Mouse (Mus musculus): Measurements from ENCODE around the gene Spata6. TPM values are rescaled to one million over a fixed set of nuclear protein-coding genes. Genes with fewer than 3 reads are reported as not detected.
A peak's percentile ranks its signal among the peaks of the same experiment; 100 is the strongest.

Spata6 gene
- polyA plus RNA-seq, 1 experiment from 2014 or later: 16.7 TPM

DNA sequence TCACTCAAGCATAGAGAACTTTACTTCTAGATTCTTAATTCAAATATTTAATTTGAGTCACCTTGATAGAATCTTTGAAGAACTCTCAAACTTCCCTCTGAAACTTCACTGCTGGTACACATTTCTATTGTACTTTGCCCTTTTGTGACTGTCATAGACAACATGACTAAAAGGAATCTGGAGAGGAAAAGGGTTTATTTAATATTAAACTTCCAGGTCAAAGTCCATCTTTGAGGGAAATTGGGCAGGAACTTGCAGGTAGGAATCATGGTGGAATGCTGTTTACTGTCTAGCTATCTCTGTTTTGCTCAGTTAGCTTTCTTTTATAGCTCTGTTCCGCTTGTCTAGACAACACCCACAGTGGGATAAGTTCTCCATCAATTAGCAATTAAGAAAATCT, 17.8 kb downstream of the Spata6 start:
- Histone ChIP-seq H3K4me2 (replicated peaks; ENCODE audit: low read depth) (no peak overlapping the region), H3K27me3 (ENCODE audit: control insufficient read depth, insufficient read depth, low read length) (no peaks in the 10 kb centered on the region), H3K4me3 (ENCODE audit: low read depth, low read length) (no peak overlapping the region), H3K9me3 (ENCODE audit: control insufficient read depth, low read length) (no peaks in the 10 kb centered on the region), H3K9ac (ENCODE audit: low read length) (no peak overlapping the region), H3K27ac (replicated peaks) (no peak overlapping the region), H3K4me1 (replicated peaks; ENCODE audit: control insufficient read depth, insufficient read depth) (no peaks in the 10 kb centered on the region), H3K36me3 (ENCODE audit: control insufficient read depth, insufficient read depth, low read length) (no peaks in the 10 kb centered on the region)
- TF ChIP-seq CTCF (IDR thresholded peaks at IDR 0.05; ENCODE audit: low read depth) (no peak), EP300 (optimal IDR thresholded peaks at IDR 0.05) (no peak)
- 73% methylated on average over 1 of the region's 1 CpGs for WGBS
- ATAC-seq (ENCODE audit: low FRiP score, low TSS enrichment) (peak; percentile 24; the same call in 1 of the 2 replicates), DNase-seq (ENCODE audit: low spot score) (no peak)

DNA sequence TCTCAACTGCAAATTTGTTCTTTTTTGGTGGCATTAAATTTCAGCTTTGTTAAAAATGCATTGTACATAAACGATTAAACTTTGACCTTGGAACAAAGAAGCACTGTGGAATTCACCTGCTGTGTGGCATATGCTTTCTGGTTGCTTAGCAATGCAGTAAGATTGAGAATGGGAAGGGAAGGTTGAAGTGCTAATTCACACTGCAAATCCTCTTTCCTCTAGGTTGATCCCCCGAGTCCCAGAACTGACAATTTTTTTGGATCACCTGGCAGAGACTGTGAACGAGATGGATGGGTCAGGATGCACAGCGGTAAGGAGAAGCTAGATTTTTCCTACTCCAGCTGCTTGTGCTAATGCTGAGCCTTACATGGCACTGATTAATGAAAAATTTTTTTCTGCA, 60.7 kb downstream of the Spata6 start:
- Histone ChIP-seq H3K4me1 (replicated peaks; ENCODE audit: control insufficient read depth, insufficient read depth) (no peaks in the 10 kb centered on the region), H3K9ac (ENCODE audit: low read length) (no peak overlapping the region), H3K4me2 (replicated peaks; ENCODE audit: low read depth) (no peak overlapping the region), H3K27ac (replicated peaks) (no peak overlapping the region), H3K36me3 (ENCODE audit: control insufficient read depth, insufficient read depth, low read length) (no peaks in the 10 kb centered on the region), H3K4me3 (ENCODE audit: low read depth, low read length) (no peak overlapping the region), H3K27me3 (ENCODE audit: control insufficient read depth, insufficient read depth, low read length) (no peaks in the 10 kb centered on the region), H3K9me3 (ENCODE audit: control insufficient read depth, low read length) (no peaks in the 10 kb centered on the region)
- no peak for TF ChIP-seq EP300 (optimal IDR thresholded peaks at IDR 0.05)
- TF ChIP-seq CTCF (IDR thresholded peaks at IDR 0.05; ENCODE audit: low read depth): no peak
- no peak for ATAC-seq (ENCODE audit: low FRiP score, low TSS enrichment)
- WGBS: 51% methylated on average over 4 of the region's 4 CpGs
- DNase-seq (ENCODE audit: low spot score): no peak

DNA sequence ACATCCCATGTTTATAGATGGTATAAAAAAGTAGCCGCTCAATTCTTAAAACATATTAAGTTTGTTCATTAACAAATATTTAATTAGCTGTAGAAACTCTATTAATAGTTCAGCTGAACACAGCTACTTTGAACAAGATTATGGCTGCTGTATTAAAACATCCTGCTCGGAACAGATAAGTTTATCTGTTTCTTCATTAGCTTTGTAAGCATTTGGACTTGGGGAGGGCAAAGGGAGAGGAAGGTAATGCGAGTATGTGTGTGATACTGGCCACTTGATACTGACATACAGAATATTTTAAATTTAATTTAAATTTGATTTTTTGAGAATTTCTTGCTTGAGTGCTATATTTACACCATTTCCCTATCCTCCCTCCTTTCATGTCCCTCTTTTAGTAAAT, 80.1 kb downstream of the Spata6 start:
- H3K27ac ChIP-seq (replicated peaks): no peak overlapping the region
- H3K27me3 ChIP-seq (ENCODE audit: control insufficient read depth, insufficient read depth, low read length): no peaks in the 10 kb centered on the region
- H3K4me1 ChIP-seq (replicated peaks; ENCODE audit: control insufficient read depth, insufficient read depth): no peaks in the 10 kb centered on the region
- H3K9me3 ChIP-seq (ENCODE audit: control insufficient read depth, low read length): no peaks in the 10 kb centered on the region
- no peak overlapping the region for H3K4me2 ChIP-seq (replicated peaks; ENCODE audit: low read depth)
- no peak for TF ChIP-seq EP300 (optimal IDR thresholded peaks at IDR 0.05)
- WGBS: 87% methylated on average over 3 of the region's 3 CpGs
- DNase-seq (ENCODE audit: low spot score) (no peak), ATAC-seq (ENCODE audit: low FRiP score, low TSS enrichment) (no peak)
- no peak overlapping the region for H3K4me3 ChIP-seq (ENCODE audit: low read depth, low read length)
- no peak overlapping the region for H3K9ac ChIP-seq (ENCODE audit: low read length)
- H3K36me3 ChIP-seq (ENCODE audit: control insufficient read depth, insufficient read depth, low read length): no peaks in the 10 kb centered on the region

DNA sequence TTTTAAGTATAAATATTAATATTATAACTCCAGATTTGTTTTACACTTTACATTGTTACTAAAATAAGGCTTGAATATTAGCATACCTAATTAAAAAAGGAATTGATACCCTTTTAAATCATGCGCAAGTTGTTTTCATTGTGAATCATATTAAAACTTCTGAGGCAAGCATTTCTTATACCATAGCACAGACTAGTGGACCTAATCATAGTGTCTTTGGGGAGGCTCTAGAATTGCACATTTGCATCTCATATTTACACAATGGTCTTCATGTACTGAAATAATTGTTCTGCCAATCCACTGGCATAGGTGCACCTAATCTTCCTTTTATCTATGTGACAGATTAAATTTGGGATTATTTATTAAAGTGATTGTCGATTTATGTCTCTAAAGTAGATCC, 83.4 kb downstream of the Spata6 start:
- H3K9ac ChIP-seq (ENCODE audit: low read length): no peak overlapping the region
- no peak overlapping the region for H3K4me3 ChIP-seq (ENCODE audit: low read depth, low read length)
- DNase-seq (ENCODE audit: low spot score): no peak
- no peak overlapping the region for H3K4me2 ChIP-seq (replicated peaks; ENCODE audit: low read depth)
- no peaks in the 10 kb centered on the region for H3K36me3 ChIP-seq (ENCODE audit: control insufficient read depth, insufficient read depth, low read length)
- H3K27me3 ChIP-seq (ENCODE audit: control insufficient read depth, insufficient read depth, low read length): no peaks in the 10 kb centered on the region
- H3K9me3 ChIP-seq (ENCODE audit: control insufficient read depth, low read length): no peaks in the 10 kb centered on the region
- WGBS: 94% methylated on average over 2 of the region's 2 CpGs
- ATAC-seq (ENCODE audit: low FRiP score, low TSS enrichment): no peak
- peak; percentile 43 for TF ChIP-seq CTCF (IDR thresholded peaks at IDR 0.05; ENCODE audit: low read depth)
- no peak for TF ChIP-seq EP300 (optimal IDR thresholded peaks at IDR 0.05)
- H3K4me1 ChIP-seq (replicated peaks; ENCODE audit: control insufficient read depth, insufficient read depth): no peaks in the 10 kb centered on the region
- H3K27ac ChIP-seq (replicated peaks): no peak overlapping the region

DNA sequence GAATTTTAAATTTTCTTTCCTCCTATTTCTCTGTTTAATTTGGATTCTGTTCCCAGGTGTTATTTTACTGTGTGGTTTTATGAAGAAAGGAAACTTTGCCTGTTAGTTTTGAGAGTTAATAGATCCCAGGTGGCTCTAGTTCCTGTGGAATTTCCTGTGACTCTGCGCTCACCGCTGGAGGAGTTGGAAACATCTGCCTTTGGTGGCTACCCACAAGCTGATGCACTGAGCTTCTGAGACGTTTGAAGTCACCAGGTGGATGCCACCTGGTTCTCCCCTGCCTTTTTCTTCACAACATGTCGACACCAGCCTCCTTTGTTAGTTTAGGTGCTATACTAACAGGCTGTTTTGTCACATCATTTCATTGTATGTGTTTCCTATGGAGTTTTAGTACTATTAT, 97.7 kb downstream of the Spata6 start:
- H3K9me3 ChIP-seq (ENCODE audit: control insufficient read depth, low read length): no peaks in the 10 kb centered on the region
- WGBS: 42% methylated on average over 4 of the region's 4 CpGs
- no peaks in the 10 kb centered on the region for H3K27me3 ChIP-seq (ENCODE audit: control insufficient read depth, insufficient read depth, low read length)
- H3K4me3 ChIP-seq (ENCODE audit: low read depth, low read length): no peak overlapping the region
- no peak overlapping the region for H3K9ac ChIP-seq (ENCODE audit: low read length)
- DNase-seq (ENCODE audit: low spot score) (no peak), ATAC-seq (ENCODE audit: low FRiP score, low TSS enrichment) (no peak)
- H3K27ac ChIP-seq (replicated peaks): no peak overlapping the region
- no peaks in the 10 kb centered on the region for H3K36me3 ChIP-seq (ENCODE audit: control insufficient read depth, insufficient read depth, low read length)
- no peak overlapping the region for H3K4me2 ChIP-seq (replicated peaks; ENCODE audit: low read depth)
- no peak for TF ChIP-seq CTCF (IDR thresholded peaks at IDR 0.05; ENCODE audit: low read depth)
- no peaks in the 10 kb centered on the region for H3K4me1 ChIP-seq (replicated peaks; ENCODE audit: control insufficient read depth, insufficient read depth)

DNA sequence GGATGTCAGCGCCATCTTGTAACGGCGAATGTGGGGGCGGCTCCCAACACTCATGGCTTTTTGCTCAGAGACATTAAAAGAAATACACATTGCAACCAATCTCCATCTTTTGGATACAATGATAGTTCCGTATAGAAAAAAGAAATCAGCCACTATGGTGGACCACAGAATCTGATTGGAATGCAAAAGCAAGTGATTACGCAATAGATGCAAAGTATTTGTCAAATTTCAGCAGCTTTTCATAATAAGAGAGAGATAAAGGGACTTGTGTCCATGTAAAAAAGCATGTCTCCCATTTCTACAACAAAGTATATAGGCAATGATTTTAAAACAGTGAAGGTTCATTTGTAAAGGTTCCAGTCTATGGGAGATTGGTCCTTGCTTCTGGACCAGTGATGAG, 119.1 kb downstream of the Spata6 start:
- Histone ChIP-seq H3K9ac (ENCODE audit: low read length) (no peak overlapping the region), H3K36me3 (ENCODE audit: control insufficient read depth, insufficient read depth, low read length) (no peaks in the 10 kb centered on the region), H3K4me3 (ENCODE audit: low read depth, low read length) (no peak overlapping the region), H3K27ac (replicated peaks) (no peak overlapping the region), H3K4me2 (replicated peaks; ENCODE audit: low read depth) (no peak overlapping the region), H3K4me1 (replicated peaks; ENCODE audit: control insufficient read depth, insufficient read depth) (no peaks in the 10 kb centered on the region), H3K27me3 (ENCODE audit: control insufficient read depth, insufficient read depth, low read length) (no peaks in the 10 kb centered on the region), H3K9me3 (ENCODE audit: control insufficient read depth, low read length) (no peaks in the 10 kb centered on the region)
- TF ChIP-seq CTCF (IDR thresholded peaks at IDR 0.05; ENCODE audit: low read depth) (no peak), EP300 (optimal IDR thresholded peaks at IDR 0.05) (no peak)
- 94% methylated on average over 6 of the region's 6 CpGs for WGBS
- ATAC-seq (ENCODE audit: low FRiP score, low TSS enrichment) (no peak), DNase-seq (ENCODE audit: low spot score) (no peak)
